Mouse (Mus musculus) kidney, adult 2 months (tissue): ENCODE results near the gene Sco2. TPM values are rescaled to one million over a fixed set of nuclear protein-coding genes. Genes with fewer than 3 reads are reported as not detected.

Experiments used
- DNase-seq: peaks from one replicate; pipeline ENCODE4 v3.0.0; 2021
- H3K27ac ChIP-seq: fragments of 200-500 bp; 2 replicates; pipeline ENCODE4 v1.5.1; 2012; ENCODE audit warnings: low read depth, low read length, control low read depth, inconsistent platforms; ENCODE audit not compliant: insufficient read depth
- H3K27me3 ChIP-seq: fragments of 200-500 bp; replicated peaks from 2 replicates; pipeline ENCODE4 v1.6.1; 2012; ENCODE audit warnings: mild to moderate bottlenecking, moderate library complexity, low read length, inconsistent platforms; ENCODE audit not compliant: control insufficient read depth, insufficient read depth
- H3K36me3 ChIP-seq: fragments of 200-500 bp; 2 replicates; pipeline ENCODE4 v1.6.1; 2012; ENCODE audit warnings: mild to moderate bottlenecking, moderate library complexity, low read length, inconsistent platforms; ENCODE audit not compliant: control insufficient read depth, insufficient read depth
- H3K4me1 ChIP-seq: fragments of 200-500 bp; 2 replicates; pipeline ENCODE4 v1.6.1; 2011; ENCODE audit warnings: low read length; ENCODE audit not compliant: control insufficient read depth, insufficient read depth
- H3K4me3 ChIP-seq: fragments of 200-500 bp; 2 replicates; pipeline ENCODE4 v1.5.1; 2011; ENCODE audit warnings: mild to moderate bottlenecking, low read depth, low read length, control low read depth; ENCODE audit not compliant: insufficient read depth
- CTCF ChIP-seq: fragments of 200-500 bp; conservative IDR thresholded peaks from 2 replicates; pipeline ENCODE4 v1.5.1; 2011; ENCODE audit warnings: low read depth, mild to moderate bottlenecking, control low read depth, low read length, moderate library complexity, mixed read lengths; ENCODE audit not compliant: insufficient read depth, insufficient read length
- POLR2A ChIP-seq: fragments of 200-500 bp; IDR thresholded peaks from one replicate; pipeline ENCODE4 v1.6.1; 2011; ENCODE audit warnings: low read depth, low read length, control low read depth
- WGBS: fragments of 180-500 bp; shearing (Covaris S2); methylation state at CpG from one replicate; pipeline ENCODE4 v1.1.7; 2018; 5-methylcytosine and 5-hydroxymethylcytosine counted together
- polyA plus RNA-seq: library from polyadenylated mRNA; depleted of rRNA; stranded (reverse); fragments of >200 nt; gene quantifications from 2 replicates; pipeline ENCODE4 v1.2.3, GENCODE M21; 2012

The Sco2 gene
- polyA plus RNA-seq, 1 experiment, result 59.5 TPM

- peak overlapping the region; percentile 82; the same call in 1 of the 2 replicates for H3K27ac ChIP-seq
- H3K36me3 ChIP-seq, result peaks cover 3% of the 10 kb centered on the region; the same call in 1 of the 2 replicates
- DNase-seq, result peak; percentile 75
- H3K27me3 ChIP-seq, result no peaks in the 10 kb centered on the region
- TF ChIP-seq POLR2A, result no peak
- no peak for TF ChIP-seq CTCF
- 0% methylated on average over 15 of the region's 15 CpGs for WGBS
- peak overlapping the region; percentile 97 for H3K4me3 ChIP-seq
- H3K4me1 ChIP-seq, result peaks cover 7% of the 10 kb centered on the region; the same call in 1 of the 2 replicates
Measured at GRCm38 (mm10) chr15:89356372-89356771, 17.3 kb downstream of the Sco2 start.

- Histone ChIP-seq H3K27ac (peak within 1 kb of the TSS; percentile 82), H3K27me3 (no peaks in the 10 kb centered on the region), H3K36me3 (peaks cover 3% of the 10 kb centered on the region; the same call in 1 of the 2 replicates), H3K4me1 (peaks cover 7% of the 10 kb centered on the region; the same call in 1 of the 2 replicates), H3K4me3 (peak within 1 kb of the TSS; percentile 97)
- peak; percentile 97 for DNase-seq
- TF ChIP-seq CTCF (no peak), POLR2A (peak; percentile 14)
- WGBS, result under 1% methylated on average over 64 of the region's 64 CpGs
Measured at GRCm38 (mm10) chr15:89355241-89356187, 18.1 kb downstream of the Sco2 start, which contains the start of the genes Lmf2 and Ncaph2. Gene Lmf2, minus strand, starts transcription at chr15:89355659. Gene Ncaph2, plus strand, starts transcription at chr15:89355719.

GRCm38 (mm10) chr15:89354455-89354854 lies 19.2 kb downstream of the Sco2 start:
- WGBS, result 42% methylated on average over 7 of the region's 7 CpGs
- Histone ChIP-seq H3K36me3 (peaks cover 3% of the 10 kb centered on the region; the same call in 1 of the 2 replicates), H3K27me3 (no peaks in the 10 kb centered on the region), H3K4me1 (peaks cover 7% of the 10 kb centered on the region; the same call in 1 of the 2 replicates), H3K4me3 (peak overlapping the region; percentile 52; the same call in 1 of the 2 replicates), H3K27ac (no peak overlapping the region)
- no peak for DNase-seq
- TF ChIP-seq CTCF (no peak), POLR2A (no peak)

GRCm38 (mm10) chr15:89353837-89354236 lies 19.8 kb downstream of the Sco2 start:
- peaks cover 3% of the 10 kb centered on the region; the same call in 1 of the 2 replicates for H3K36me3 ChIP-seq
- no peaks in the 10 kb centered on the region for H3K27me3 ChIP-seq
- TF ChIP-seq POLR2A (no peak), CTCF (no peak)
- WGBS, result 96% methylated on average over 16 of the region's 16 CpGs
- H3K4me3 ChIP-seq, result no peak overlapping the region
- H3K4me1 ChIP-seq, result peaks cover 7% of the 10 kb centered on the region; the same call in 1 of the 2 replicates
- DNase-seq, result no peak
- no peak overlapping the region for H3K27ac ChIP-seq

- no peak overlapping the region for H3K27ac ChIP-seq
- TF ChIP-seq CTCF (no peak), POLR2A (no peak)
- H3K27me3 ChIP-seq, result no peaks in the 10 kb centered on the region
- no peak for DNase-seq
- no peak overlapping the region for H3K4me3 ChIP-seq
- H3K36me3 ChIP-seq, result peaks cover 3% of the 10 kb centered on the region; the same call in 1 of the 2 replicates
- WGBS, result 96% methylated on average over 12 of the region's 12 CpGs
- peaks cover 7% of the 10 kb centered on the region; the same call in 1 of the 2 replicates for H3K4me1 ChIP-seq
Measured at GRCm38 (mm10) chr15:89352795-89353194, 20.9 kb downstream of the Sco2 start.

GRCm38 (mm10) chr15:89352054-89352453 lies 21.6 kb downstream of the Sco2 start:
- WGBS, result 94% methylated on average over 14 of the region's 14 CpGs
- H3K4me1 ChIP-seq, result peaks cover 7% of the 10 kb centered on the region; the same call in 1 of the 2 replicates
- H3K27ac ChIP-seq, result no peak overlapping the region
- peaks cover 3% of the 10 kb centered on the region; the same call in 1 of the 2 replicates for H3K36me3 ChIP-seq
- DNase-seq, result no peak
- H3K27me3 ChIP-seq, result no peaks in the 10 kb centered on the region
- no peak overlapping the region for H3K4me3 ChIP-seq
- no peak for TF ChIP-seq CTCF
- no peak for TF ChIP-seq POLR2A

GRCm38 (mm10) chr15:89351302-89351701 lies 22.3 kb downstream of the Sco2 start:
- no peak for TF ChIP-seq POLR2A
- no peak for TF ChIP-seq CTCF
- DNase-seq, result no peak
- WGBS, result 88% methylated on average over 15 of the region's 15 CpGs
- peaks cover 3% of the 10 kb centered on the region; the same call in 1 of the 2 replicates for H3K36me3 ChIP-seq
- peaks cover 7% of the 10 kb centered on the region; the same call in 1 of the 2 replicates for H3K4me1 ChIP-seq
- H3K27ac ChIP-seq, result no peak overlapping the region
- H3K27me3 ChIP-seq, result no peaks in the 10 kb centered on the region
- no peak overlapping the region for H3K4me3 ChIP-seq
